Mouse (Mus musculus) midbrain, embryonic 11.5 days (tissue): Measurements from ENCODE around the gene Lypla2. TPM values are rescaled to one million over a fixed set of nuclear protein-coding genes. Genes with fewer than 3 reads are reported as not detected.

ENCODE experiments used
- ATAC-seq: fragments of 200-750 bp; cut with Nextera tagmentation; 2 replicates; pipeline ENCODE4 v1.8.0; 2017; ENCODE audit warnings: moderate TSS enrichment, moderate library complexity; ENCODE audit not compliant: low FRiP score
- DNase-seq: peaks from one replicate; pipeline ENCODE4 v3.0.0; 2015; ENCODE audit warnings: low spot score; ENCODE audit errors: missing footprints
- H3K27ac ChIP-seq: fragments of 300-500 bp; sonication (generic); 2 replicates; pipeline ENCODE4 v1.5.1; 2014; ENCODE audit warnings: low read depth, low read length
- H3K27me3 ChIP-seq: fragments of 300-500 bp; sonication (generic); 2 replicates; pipeline ENCODE4 v1.6.1; 2014; ENCODE audit warnings: mild to moderate bottlenecking, low read length, moderate library complexity, mixed read lengths; ENCODE audit not compliant: control insufficient read depth, insufficient read depth
- H3K36me3 ChIP-seq: fragments of 300-500 bp; sonication (generic); 2 replicates; pipeline ENCODE4 v1.6.1; 2014; ENCODE audit warnings: mild to moderate bottlenecking, low read length, moderate library complexity, mixed read lengths; ENCODE audit not compliant: control insufficient read depth, insufficient read depth
- H3K4me1 ChIP-seq: fragments of 300-500 bp; sonication (generic); 2 replicates; pipeline ENCODE4 v1.6.1; 2014; ENCODE audit warnings: low read length; ENCODE audit not compliant: control insufficient read depth, insufficient read depth
- H3K4me2 ChIP-seq: fragments of 300-500 bp; sonication (generic); 2 replicates; pipeline ENCODE4 v1.6.1; 2014; ENCODE audit warnings: mild to moderate bottlenecking, moderate library complexity
- H3K4me3 ChIP-seq: fragments of 300-500 bp; sonication (generic); 2 replicates; pipeline ENCODE4 v1.5.1; 2014; ENCODE audit warnings: low read depth, low read length
- H3K9ac ChIP-seq: fragments of 300-500 bp; sonication (generic); 2 replicates; pipeline ENCODE4 v1.6.1; 2014; ENCODE audit warnings: low read length
- H3K9me3 ChIP-seq: fragments of 300-500 bp; sonication (generic); 2 replicates; pipeline ENCODE4 v1.6.1; 2016; ENCODE audit warnings: low read length; ENCODE audit not compliant: control insufficient read depth
- WGBS: fragments of 180-500 bp; shearing (Covaris S2); extraction: QIAGEN DNeasy Blood & Tissue Kit; methylation state at CpG from one replicate; pipeline ENCODE4 v1.1.7; 2014; 5-methylcytosine and 5-hydroxymethylcytosine counted together
- polyA plus RNA-seq: library from polyadenylated mRNA; unstranded; fragments of >200 nt; fragmentation: Nextera tagmentation; extraction: Ambion mirVana; gene quantifications from 2 replicates; pipeline ENCODE4 v1.2.1, GENCODE M21; 2014

Gene Lypla2
- polyA plus RNA-seq, 1 experiment from 2014 or later: 144 TPM

- Histone ChIP-seq H3K36me3 (peaks cover 23% of the 10 kb centered on the region), H3K4me3 (no peak overlapping the region), H3K27me3 (no peaks in the 10 kb centered on the region; the same call in 1 of the 2 replicates), H3K9me3 (no peaks in the 10 kb centered on the region), H3K27ac (no peak overlapping the region), H3K9ac (no peak overlapping the region), H3K4me1 (peaks cover 22% of the 10 kb centered on the region), H3K4me2 (no peak overlapping the region)
- 81% methylated on average over 18 of the region's 19 CpGs for WGBS
- DNase-seq (no peak), ATAC-seq (no peak)
Observed at GRCm38 (mm10) chr4:135968271-135968869, 4.1 kb downstream of the Lypla2 start.

- H3K9ac ChIP-seq: no peak overlapping the region
- no peak for ATAC-seq
- H3K36me3 ChIP-seq: peaks cover 23% of the 10 kb centered on the region
- no peak overlapping the region for H3K27ac ChIP-seq
- H3K4me1 ChIP-seq: peaks cover 17% of the 10 kb centered on the region
- no peaks in the 10 kb centered on the region for H3K9me3 ChIP-seq
- no peak overlapping the region for H3K4me3 ChIP-seq
- no peaks in the 10 kb centered on the region; the same call in 1 of the 2 replicates for H3K27me3 ChIP-seq
- WGBS: 90% methylated on average over 18 of the region's 18 CpGs
- H3K4me2 ChIP-seq: no peak overlapping the region
- DNase-seq: no peak
Observed at GRCm38 (mm10) chr4:135967086-135967760, 5.2 kb downstream of the Lypla2 start.

DNA sequence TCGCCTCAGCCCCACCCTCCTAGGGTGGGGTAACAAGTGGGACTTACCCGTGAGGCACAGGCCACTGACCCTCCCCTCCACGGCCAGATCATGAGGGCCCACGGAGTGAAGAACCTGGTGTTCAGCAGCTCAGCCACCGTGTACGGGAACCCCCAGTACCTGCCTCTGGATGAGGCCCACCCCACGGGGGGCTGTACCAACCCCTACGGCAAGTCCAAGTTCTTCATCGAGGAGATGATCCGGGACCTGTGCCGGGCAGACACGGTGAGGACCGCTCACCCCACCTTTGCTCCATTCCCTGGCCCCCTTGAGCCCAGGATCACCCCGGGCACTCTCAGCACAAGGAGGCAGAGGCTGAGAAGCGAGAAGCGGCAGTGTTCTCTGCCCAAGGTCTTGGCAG is 6.1 kb downstream of the Lypla2 start:
- Histone ChIP-seq H3K9me3 (no peaks in the 10 kb centered on the region), H3K27ac (no peak overlapping the region), H3K4me2 (no peak overlapping the region), H3K9ac (no peak overlapping the region), H3K4me1 (peaks cover 10% of the 10 kb centered on the region), H3K27me3 (no peaks in the 10 kb centered on the region; the same call in 1 of the 2 replicates), H3K36me3 (peaks cover 23% of the 10 kb centered on the region), H3K4me3 (no peak overlapping the region)
- ATAC-seq (no peak), DNase-seq (no peak)
- WGBS: 93% methylated on average over 16 of the region's 16 CpGs

DNA sequence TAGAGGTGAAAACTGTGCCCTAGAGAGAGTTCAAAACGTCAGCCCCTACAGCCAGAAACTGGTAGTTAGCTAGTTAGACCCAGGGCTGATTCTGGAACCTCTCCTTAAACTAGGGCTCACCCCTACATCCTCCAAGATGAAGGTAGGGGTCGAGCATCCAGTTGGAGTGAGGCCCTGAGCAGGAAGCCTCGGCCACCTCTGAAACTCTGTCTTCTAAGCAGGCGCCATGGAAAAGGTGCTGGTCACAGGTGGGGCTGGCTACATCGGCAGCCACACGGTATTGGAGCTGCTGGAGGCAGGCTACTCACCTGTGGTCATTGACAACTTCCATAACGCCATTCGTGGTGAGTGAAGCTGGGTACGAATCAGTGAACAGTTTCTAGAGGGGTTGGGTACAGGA is 7.3 kb downstream of the Lypla2 start:
- Histone ChIP-seq H3K36me3 (peaks cover 23% of the 10 kb centered on the region), H3K4me1 (peaks cover 9% of the 10 kb centered on the region), H3K27me3 (no peaks in the 10 kb centered on the region; the same call in 1 of the 2 replicates), H3K9me3 (no peaks in the 10 kb centered on the region), H3K4me3 (no peak overlapping the region), H3K4me2 (no peak overlapping the region), H3K9ac (no peak overlapping the region), H3K27ac (no peak overlapping the region)
- 84% methylated on average over 9 of the region's 9 CpGs for WGBS
- DNase-seq (no peak), ATAC-seq (no peak)

- H3K27ac ChIP-seq: no peak overlapping the region
- ATAC-seq (no peak), DNase-seq (no peak)
- H3K9me3 ChIP-seq: no peaks in the 10 kb centered on the region
- H3K4me3 ChIP-seq: peak overlapping the region; percentile 72
- H3K36me3 ChIP-seq: peaks cover 16% of the 10 kb centered on the region
- no peaks in the 10 kb centered on the region; the same call in 1 of the 2 replicates for H3K27me3 ChIP-seq
- peaks cover 9% of the 10 kb centered on the region for H3K4me1 ChIP-seq
- WGBS: 3% methylated on average over 12 of the region's 12 CpGs
- peak overlapping the region; percentile 89 for H3K4me2 ChIP-seq
- peak overlapping the region; percentile 72 for H3K9ac ChIP-seq
Observed at GRCm38 (mm10) chr4:135964426-135964825, 8.0 kb downstream of the Lypla2 start.

- peak; percentile 92 for ATAC-seq
- H3K27ac ChIP-seq: peak within 1 kb of the TSS; percentile 68
- peak within 1 kb of the TSS; percentile 72 for H3K4me3 ChIP-seq
- peaks cover 8% of the 10 kb centered on the region; the same call in 1 of the 2 replicates for H3K36me3 ChIP-seq
- peaks cover 9% of the 10 kb centered on the region for H3K4me1 ChIP-seq
- DNase-seq: peak; percentile 99
- no peaks in the 10 kb centered on the region for H3K9me3 ChIP-seq
- H3K4me2 ChIP-seq: peak within 1 kb of the TSS; percentile 89
- WGBS: under 1% methylated on average over 55 of the region's 56 CpGs
- peak within 1 kb of the TSS; percentile 78 for H3K9ac ChIP-seq
- no peaks in the 10 kb centered on the region; the same call in 1 of the 2 replicates for H3K27me3 ChIP-seq
Observed at GRCm38 (mm10) chr4:135963457-135964193, 8.8 kb downstream of the Lypla2 start, which contains the start of gene Gale. TSS of gene Gale (plus strand) at chr4:135963727.

- Histone ChIP-seq H3K9ac (peak overlapping the region; percentile 78), H3K9me3 (no peaks in the 10 kb centered on the region), H3K27me3 (no peaks in the 10 kb centered on the region; the same call in 1 of the 2 replicates), H3K36me3 (peaks cover 4% of the 10 kb centered on the region; the same call in 1 of the 2 replicates), H3K4me3 (peak overlapping the region; percentile 72), H3K27ac (peak overlapping the region; percentile 68), H3K4me1 (peaks cover 9% of the 10 kb centered on the region), H3K4me2 (peak overlapping the region; percentile 89)
- WGBS: 6% methylated on average over 15 of the region's 15 CpGs
- 0 out of 2 replicates have a peak, but pooled peaks have one; percentile 6 for ATAC-seq
- DNase-seq: no peak
Observed at GRCm38 (mm10) chr4:135962946-135963345, 9.5 kb downstream of the Lypla2 start.

DNA sequence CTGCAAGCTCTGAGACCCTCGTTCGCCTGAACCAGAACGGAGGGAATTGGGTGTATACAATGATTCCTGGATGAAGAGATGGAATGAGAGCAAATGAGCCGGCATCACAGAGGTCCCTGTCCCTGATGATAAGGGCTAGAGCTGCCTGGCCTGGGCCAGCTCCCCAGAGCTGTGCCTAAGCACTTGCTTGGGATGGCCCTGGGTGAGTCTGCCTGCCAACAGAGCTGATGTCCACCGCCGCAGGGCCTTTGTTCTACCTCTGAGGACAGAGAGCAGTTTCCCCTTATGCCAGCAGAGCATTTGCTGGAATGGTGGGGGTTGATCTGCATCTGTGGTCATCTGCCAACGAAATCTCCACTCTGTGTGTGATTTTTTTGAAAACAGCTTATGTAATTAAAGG is 10.2 kb downstream of the Lypla2 start:
- no peak overlapping the region for H3K27ac ChIP-seq
- no peak overlapping the region for H3K4me2 ChIP-seq
- no peak overlapping the region for H3K4me3 ChIP-seq
- H3K27me3 ChIP-seq: no peaks in the 10 kb centered on the region; the same call in 1 of the 2 replicates
- H3K9ac ChIP-seq: no peak overlapping the region
- H3K9me3 ChIP-seq: no peaks in the 10 kb centered on the region
- ATAC-seq (no peak), DNase-seq (no peak)
- 0 out of 2 replicates have a peak, but pooled peaks cover 2% of the 10 kb centered on the region for H3K36me3 ChIP-seq
- H3K4me1 ChIP-seq: peaks cover 9% of the 10 kb centered on the region
- WGBS: 92% methylated on average over 7 of the region's 7 CpGs
